ENCODE assay signal across 9 mouse cellular contexts in genomic region chr6:61068117-61068489, GRCm38 (mm10).
A peak's percentile ranks its signal among the peaks of the same experiment; 100 is the strongest.
DNase-seq lines count a peak whose midpoint lies in the region; ATAC-seq lines count a peak whose summit lies in the region.
"Had no signal": no experiment of that assay in that cellular context is flagged by ENCODE, and none has a peak within 500 bp of the region (broad histone marks: within the 10 kb centered on the region; RNA-seq: fewer than 3 reads in every experiment).

No protein-coding gene starts in this region.

- WGBS in forebrain, embryonic 15.5 days, result 0% methylated on average over 1 of the region's 1 CpGs
- 4% methylated on average over 1 of the region's 1 CpGs for WGBS in midbrain, embryonic 16.5 days

- H3K4me2 ChIP-seq in forebrain, embryonic 15.5 days (replicated peaks), result no peak overlapping the region
- H3K4me2 ChIP-seq in midbrain, embryonic 16.5 days (ENCODE audit: low read length), result peak overlapping the region; percentile 31; the same call in 1 of the 2 replicates

- H3K9me3 ChIP-seq in forebrain, embryonic 15.5 days, result no peaks in the 10 kb centered on the region
- no peaks in the 10 kb centered on the region for H3K9me3 ChIP-seq in midbrain, embryonic 16.5 days (replicated peaks; ENCODE audit: control insufficient read depth, low read length, poor library complexity, severe bottlenecking)

- peaks cover 25% of the 10 kb centered on the region for H3K4me1 ChIP-seq in forebrain, embryonic 15.5 days
- H3K4me1 ChIP-seq in midbrain, embryonic 16.5 days (ENCODE audit: control insufficient read depth, insufficient read depth, low read length), result peaks cover 10% of the 10 kb centered on the region

- no peaks in the 10 kb centered on the region for H3K27me3 ChIP-seq in forebrain, embryonic 15.5 days
- no peaks in the 10 kb centered on the region for H3K27me3 ChIP-seq in midbrain, embryonic 16.5 days (ENCODE audit: control insufficient read depth, insufficient read depth, low read depth, low read length)

- ATAC-seq in forebrain, embryonic 15.5 days (replicated peaks), result peak; percentile 47; the same call in 1 of the 2 replicates
- no peak for ATAC-seq in midbrain, embryonic 16.5 days
- no peak for ATAC-seq in erythroblast, adult 5-6 weeks (replicated peaks; ENCODE audit: low FRiP score, poor library complexity, severe bottlenecking)

- H3K27ac ChIP-seq in forebrain, embryonic 15.5 days (replicated peaks), result no peak overlapping the region
- no peak overlapping the region for H3K27ac ChIP-seq in midbrain, embryonic 16.5 days (ENCODE audit: low read length)

- peak; percentile 29 for DNase-seq in embryo, embryonic 11 days
- DNase-seq in embryo, embryonic 10 days (ENCODE audit: low spot score), result no peak
- peak; percentile 3 for DNase-seq in lung, postnatal 25 days (ENCODE audit: low spot score)
- no peak for DNase-seq in lung, adult 18-20 months
- no peak for DNase-seq in urinary bladder, postnatal 4 days (ENCODE audit: low spot score in 2 of 2)
- DNase-seq: adrenal gland, postnatal 10 days had no signal

- H3K9ac ChIP-seq in forebrain, embryonic 15.5 days (replicated peaks), result no peak overlapping the region
- no peak overlapping the region for H3K9ac ChIP-seq in midbrain, embryonic 16.5 days (ENCODE audit: low read depth, low read length)

- no peaks in the 10 kb centered on the region for H3K36me3 ChIP-seq in forebrain, embryonic 15.5 days
- H3K36me3 ChIP-seq in midbrain, embryonic 16.5 days (ENCODE audit: control insufficient read depth, insufficient read depth, low read length), result no peaks in the 10 kb centered on the region

- H3K4me3 ChIP-seq in forebrain, embryonic 15.5 days, result no peak overlapping the region
- H3K4me3 ChIP-seq in midbrain, embryonic 16.5 days (ENCODE audit: low read depth, low read length), result no peak overlapping the region

Comparison
In these comparisons a context has a peak if more than half of its experiments do, and no peak if none do; other contexts are left out.
1. DNase-seq: peak in embryo, embryonic 11 days (single experiment) and lung, postnatal 25 days (single experiment); none in embryo, embryonic 10 days (single experiment), lung, adult 18-20 months (0 of 2) and urinary bladder, postnatal 4 days (0 of 2).